Mouse (Mus musculus) neutrophil, adult 65 days (primary cell): ENCODE measurements around the gene Tor1a. TPM values are rescaled to one million over a fixed set of nuclear protein-coding genes. Genes with fewer than 3 reads are reported as not detected.

Experiments
- total RNA-seq: library from RNA; stranded (reverse); gene quantifications from 2 replicates; pipeline ENCODE4 v1.2.4, GENCODE M21; 2023

Gene Tor1a
- total RNA-seq: 84.2 and 110 TPM in 2 replicates

DNA sequence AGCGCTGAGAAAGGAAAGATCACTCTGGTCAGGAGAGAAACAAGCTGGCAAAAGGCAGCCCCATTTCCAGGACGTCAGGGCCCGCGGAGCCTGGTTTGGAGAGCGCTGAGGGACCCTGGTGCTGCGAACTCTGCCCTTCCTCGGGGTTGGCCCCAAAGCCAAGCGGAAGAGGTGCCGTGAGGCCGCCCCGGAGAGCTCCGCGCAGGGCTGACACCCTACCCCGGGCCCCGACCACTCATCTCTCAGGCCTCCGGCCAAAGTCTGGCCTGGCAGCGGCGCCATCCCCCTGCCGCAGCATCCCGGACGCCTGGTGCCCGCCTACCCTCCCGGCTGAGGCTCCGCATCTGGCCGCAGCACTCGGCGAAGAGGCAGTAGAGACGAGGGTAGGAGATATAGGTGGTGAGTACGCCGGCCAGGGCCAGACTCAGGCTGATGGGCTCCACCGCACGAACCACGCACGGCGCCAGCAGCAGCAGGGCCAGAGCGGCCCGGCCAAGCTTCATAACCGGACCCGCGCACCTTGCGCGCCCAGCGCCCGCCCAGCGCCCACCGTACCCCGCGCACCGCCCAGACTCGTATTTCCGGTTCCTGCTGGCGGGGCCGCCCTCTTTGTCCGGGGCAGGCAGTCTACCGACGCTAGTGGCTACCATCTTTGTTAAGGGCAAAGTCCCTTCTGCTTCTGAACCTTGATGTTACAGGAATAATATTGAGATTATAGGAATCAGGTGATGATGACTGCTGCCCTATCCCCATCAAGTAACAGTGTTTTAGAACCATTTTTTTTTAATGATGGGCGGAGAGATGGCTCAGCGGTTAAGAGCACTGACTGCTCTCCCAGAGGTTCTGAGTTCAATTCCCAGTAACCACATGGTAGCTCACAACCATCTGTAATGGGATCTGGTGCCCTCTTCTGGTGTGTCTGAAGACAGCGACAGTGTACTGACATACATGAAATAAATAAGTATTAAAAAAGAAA, at the start of gene Tor1a:
Gene Tor1a, minus strand, starts transcription at position 582 of the 976 bp plus-strand sequence.

DNA sequence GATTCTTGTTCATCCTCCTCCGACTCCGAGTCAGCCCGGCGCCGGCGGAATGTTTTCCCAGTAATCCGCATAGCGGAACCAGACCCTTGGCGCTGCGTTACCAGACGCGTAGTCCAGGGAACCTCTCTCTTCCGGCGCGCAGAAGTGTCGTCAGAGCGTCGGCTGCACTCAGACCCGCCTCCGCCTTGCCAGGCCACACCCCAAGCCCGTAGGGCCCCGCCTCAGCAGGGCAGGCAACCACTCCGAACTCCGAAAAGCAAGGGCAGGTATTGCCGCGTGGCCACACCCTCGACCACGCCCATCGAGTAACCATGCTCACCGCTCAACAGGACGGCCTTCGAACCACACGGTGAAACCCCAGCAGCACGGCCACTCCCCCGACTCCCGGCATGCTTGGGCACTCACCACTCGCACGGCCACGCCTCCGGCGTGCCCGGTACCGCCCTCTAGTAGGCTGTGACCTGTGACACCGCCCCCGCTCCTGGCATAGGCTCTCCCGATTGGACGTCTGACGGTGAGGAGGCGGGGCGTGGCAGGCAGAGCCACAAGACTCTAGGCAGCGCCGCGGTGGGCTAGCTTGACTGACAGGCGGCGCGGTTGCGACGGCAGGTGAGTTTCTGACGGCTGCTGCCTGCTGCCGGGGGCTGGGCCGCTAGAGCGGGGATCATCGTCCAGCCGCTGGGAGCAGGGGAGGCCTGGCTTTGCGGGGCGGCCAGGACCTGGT, 14.2 kb upstream of the Tor1a start, which contains the start of the genes BC005624 and Usp20:
Gene BC005624, minus strand, starts transcription at position 412 of the 724 bp plus-strand sequence.
Gene Usp20, plus strand, starts transcription at position 490 of the 724 bp plus-strand sequence.

DNA sequence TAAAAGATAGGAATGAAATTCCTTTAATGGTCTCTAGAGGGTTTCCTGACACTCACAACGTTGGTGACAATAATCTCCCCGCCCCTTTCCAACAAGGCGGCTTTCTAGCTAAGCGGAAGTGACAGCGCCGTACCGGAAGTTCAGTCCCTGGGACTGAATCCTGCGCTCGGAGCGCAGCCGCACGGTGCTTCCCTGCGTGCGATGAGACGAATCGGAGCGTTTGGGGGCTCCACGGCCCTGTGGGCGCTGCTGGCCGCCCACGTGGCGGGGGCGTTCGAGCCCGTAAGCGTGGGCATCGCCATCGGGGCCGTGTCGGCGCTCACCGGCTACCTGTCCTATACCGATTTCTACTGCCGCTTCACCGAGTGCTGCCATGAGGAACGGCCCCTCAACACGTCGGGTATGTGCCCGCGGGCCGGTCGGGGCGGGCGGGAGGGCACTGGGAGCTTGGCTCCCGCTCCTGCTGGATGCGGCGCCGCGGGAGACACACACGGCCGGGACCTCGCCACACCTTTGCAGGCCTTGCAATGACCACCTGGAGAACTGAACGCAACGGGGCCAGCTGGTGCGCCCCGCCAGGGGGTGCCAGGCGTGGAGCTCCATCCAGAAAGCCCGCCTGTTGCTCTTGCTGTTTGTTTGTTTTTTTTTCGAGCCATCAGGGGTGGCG, 14.8 kb downstream of the Tor1a start, which contains the start of gene Tor1b:
Gene Tor1b, plus strand, starts transcription at position 136 of the 667 bp plus-strand sequence.

DNA sequence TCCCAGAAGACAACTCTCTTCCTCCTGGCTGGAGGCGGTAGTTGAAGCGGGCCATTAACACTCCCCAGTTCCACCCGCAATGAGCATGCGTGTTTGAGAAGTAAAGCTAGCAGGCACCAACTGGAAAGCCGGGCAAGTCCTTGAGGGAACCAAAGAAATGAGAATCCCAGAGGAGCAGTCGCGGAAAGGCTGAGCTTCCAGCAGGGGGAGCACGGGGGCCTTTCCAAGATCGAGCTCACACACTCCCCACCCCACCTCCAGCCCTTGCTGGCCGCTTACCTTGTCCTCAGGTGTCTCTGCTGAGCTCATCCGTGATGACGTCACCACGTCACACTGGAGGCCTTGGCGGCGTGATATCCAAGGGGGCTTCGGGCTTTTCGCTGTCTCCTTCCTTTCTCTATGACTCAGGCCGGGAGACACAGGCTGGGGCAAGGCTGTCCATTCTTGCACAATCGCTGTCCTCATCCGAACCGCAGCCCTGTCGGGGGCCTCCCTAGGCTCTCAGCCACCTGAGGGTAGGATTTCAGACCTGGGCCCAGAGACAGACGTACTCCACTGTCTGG, 38.2 kb downstream of the Tor1a start, which contains the start of gene Ptges:
Gene Ptges, minus strand, starts transcription at position 381 of the 563 bp plus-strand sequence.

Other genes with a start within 250 kb of the Tor1a start
- gene 1700001O22Rik, start 164.3 kb downstream of the Tor1a start, total RNA-seq: not detected in 2 replicates
- gene Ntmt1, start 160.1 kb downstream of the Tor1a start, total RNA-seq: 12.7 and 20.2 TPM in 2 replicates
- 29.9 and 32.2 TPM in 2 replicates for gene Asb6, start 137.6 kb downstream of the Tor1a start, total RNA-seq
- not detected in 2 replicates for gene Prrx2, start 133.0 kb downstream of the Tor1a start, total RNA-seq
- 15.4 and 18.4 TPM in 2 replicates for gene Ptges, start 38.1 kb downstream of the Tor1a start, total RNA-seq
- 30.1 and 48.0 TPM in 2 replicates for gene Tor1b, start 15.0 kb downstream of the Tor1a start, total RNA-seq
- gene BC005624, start 14.3 kb upstream of the Tor1a start, total RNA-seq: 80.2 and 80.8 TPM in 2 replicates
- gene Usp20, start 14.3 kb upstream of the Tor1a start, total RNA-seq: 4.5 and 8.2 TPM in 2 replicates
- gene Fnbp1, start 174.1 kb upstream of the Tor1a start, total RNA-seq: 118 and 132 TPM in 2 replicates
- 53.8 and 66.4 TPM in 2 replicates for gene Gpr107, start 184.4 kb upstream of the Tor1a start, total RNA-seq